Mouse (Mus musculus) cerebellum, adult 9-10 months (tissue): ENCODE measurements around the gene Ugt1a1.
A peak's percentile ranks its signal among the peaks of the same experiment; 100 is the strongest.
"Not testable (repeated sequence)": the region's sequence is repeated elsewhere in the genome, so short reads cannot be mapped to it uniquely, and the experiment has no call there.

Experiments used
- DNase-seq: peaks from one replicate; pipeline ENCODE4 v3.0.0; 2022

The Ugt1a1 gene

DNA sequence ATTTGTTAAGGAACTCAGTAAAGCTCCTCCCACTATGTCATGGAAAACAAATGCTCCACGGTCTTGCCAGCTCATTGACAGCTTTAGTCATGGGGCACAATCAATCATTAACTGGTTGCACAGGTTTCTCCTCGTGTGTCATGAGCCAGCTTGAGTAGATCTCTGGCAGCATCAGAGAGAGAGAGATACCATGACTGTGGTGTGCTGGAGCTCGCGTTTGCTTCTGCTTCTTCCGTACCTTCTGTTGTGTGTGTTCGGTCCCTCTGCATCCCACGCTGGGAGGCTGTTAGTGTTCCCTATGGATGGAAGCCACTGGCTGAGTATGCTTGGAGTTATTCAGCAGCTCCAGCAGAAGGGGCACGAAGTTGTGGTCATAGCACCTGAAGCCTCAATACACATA, at the start of gene Ugt1a1:
Gene Ugt1a1 (plus strand): TSS at position 148 of the 400 bp plus-strand sequence.
- no peak for DNase-seq

DNA sequence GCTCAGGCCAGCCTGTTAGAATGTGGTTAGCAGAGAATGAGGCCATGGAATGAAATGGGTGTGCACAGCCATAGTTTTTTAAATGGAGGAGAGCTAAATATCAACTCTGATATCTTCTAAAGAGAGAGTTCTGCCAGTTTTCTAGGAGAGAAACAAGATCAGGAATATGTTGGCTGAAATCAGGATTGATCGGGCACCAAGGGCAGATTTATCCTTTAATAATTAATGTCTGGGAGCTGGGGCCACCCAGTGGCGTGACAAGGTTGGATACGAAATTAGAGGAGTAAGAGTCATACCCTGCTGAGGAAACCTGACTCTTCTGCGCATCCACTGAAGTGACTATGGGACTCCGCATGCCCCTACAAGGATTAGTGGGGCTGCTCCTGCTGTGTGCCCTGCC, 46.0 kb upstream of the Ugt1a1 start, which contains the start of gene Ugt1a5:
Gene Ugt1a5 (plus strand): TSS at position 302 of the 400 bp plus-strand sequence.
- DNase-seq = no peak

DNA sequence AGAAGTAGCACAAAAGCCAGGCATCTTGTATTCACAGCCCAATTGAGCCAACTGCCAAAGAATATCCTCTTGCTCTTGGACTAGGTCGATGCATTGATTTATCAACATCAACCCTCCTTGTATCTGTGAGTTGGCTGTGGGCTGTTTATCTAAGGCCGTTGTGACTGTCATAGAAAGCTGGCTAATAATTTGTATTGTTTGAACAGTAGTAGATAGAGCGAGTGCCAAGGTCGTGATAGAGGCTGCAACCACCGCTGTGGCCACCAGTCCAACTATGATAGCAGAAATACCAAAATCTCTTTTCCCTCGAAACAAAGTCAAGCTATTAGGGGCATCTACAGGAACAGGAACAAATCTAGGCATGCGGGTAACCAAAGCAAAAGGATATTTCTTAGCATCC, 39.6 kb upstream of the Ugt1a1 start:
- not testable (repeated sequence) for DNase-seq

DNA sequence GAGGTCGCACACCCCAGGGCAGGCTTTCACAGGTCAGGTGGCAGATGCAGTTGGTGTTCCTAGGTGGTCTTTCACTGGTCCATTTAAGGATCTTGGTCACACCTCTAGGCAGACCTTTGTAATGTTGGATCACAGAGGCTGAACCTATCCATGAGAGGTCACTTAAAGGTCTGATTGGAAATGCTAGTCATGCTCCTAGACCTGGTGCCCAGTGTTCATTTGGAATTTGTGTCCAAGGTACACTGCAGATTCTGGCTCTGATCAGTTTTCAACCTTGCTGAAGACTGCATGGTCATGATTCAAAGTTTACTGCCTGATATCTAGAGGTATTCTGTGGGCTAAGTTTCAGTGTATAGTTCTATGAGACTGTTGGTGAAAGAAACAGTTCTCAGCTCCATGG, 32.1 kb upstream of the Ugt1a1 start:
- DNase-seq = no peak

DNA sequence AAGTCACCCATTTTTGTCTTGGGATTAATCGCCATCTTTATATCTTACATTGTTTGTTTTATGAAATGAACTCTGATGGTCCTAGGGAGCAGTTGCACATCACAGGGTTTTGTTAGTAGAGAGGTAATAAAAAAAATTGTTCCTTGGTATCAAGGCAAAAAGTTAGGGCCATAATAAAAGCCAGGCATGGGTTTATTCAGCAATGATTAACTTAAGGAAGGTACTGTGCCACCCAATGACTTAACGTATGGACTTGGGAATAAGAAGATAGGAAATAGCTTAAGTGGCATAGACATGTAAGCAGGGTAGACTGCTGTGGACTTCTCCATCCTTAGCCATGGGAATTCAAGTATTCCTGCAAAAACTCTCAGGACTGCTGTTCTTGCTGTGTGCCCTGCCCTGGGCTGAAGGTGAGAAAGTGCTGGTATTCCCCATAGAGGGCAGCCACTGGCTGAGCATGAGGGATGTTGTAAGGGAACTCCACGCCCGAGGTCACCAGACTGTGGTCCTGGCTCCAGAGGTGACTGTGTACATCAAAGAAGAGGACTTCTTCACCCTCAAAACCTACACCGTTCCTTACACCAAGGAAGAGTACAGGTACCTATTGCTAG, 25.3 kb upstream of the Ugt1a1 start:
- no peak for DNase-seq

DNA sequence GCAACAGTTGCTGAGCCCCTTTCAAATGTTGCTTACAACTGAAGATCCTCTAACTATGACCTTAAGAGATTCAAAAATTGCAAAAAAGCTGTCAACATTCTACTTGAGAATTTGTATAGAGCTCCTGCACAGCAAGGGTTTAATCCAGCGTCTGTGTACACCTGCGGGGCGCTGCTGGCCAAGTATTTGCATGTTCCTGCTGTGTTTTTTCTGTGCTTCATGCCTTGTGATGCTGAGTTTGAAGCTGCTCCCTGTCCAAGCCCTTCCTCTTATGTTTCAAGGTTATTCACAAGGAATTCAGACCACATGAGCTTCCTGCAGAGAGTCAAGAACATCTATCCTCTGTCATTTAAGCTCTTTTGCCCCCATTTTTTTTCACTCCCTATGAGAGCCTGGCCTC, 19.6 kb upstream of the Ugt1a1 start:
- DNase-seq = no peak

DNA sequence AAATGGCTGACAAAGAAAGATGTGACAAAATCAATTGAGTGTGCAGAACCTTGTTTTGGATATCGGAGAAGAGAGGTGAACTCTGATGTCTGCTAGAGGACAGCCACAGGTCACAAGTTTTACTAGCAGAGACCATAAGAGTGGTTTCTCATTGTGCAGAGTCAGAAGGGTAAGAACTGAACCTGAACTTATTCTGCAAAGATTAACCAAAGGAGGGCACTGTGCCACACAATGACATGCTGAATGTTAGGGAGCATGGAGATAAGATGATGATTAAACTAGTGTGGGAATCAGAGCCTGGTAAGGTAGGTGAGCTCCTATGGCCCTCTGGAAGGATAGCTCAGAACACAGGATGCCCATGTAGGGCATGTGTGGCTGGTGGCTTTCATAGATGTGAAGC, 16.1 kb upstream of the Ugt1a1 start:
- DNase-seq = no peak

DNA sequence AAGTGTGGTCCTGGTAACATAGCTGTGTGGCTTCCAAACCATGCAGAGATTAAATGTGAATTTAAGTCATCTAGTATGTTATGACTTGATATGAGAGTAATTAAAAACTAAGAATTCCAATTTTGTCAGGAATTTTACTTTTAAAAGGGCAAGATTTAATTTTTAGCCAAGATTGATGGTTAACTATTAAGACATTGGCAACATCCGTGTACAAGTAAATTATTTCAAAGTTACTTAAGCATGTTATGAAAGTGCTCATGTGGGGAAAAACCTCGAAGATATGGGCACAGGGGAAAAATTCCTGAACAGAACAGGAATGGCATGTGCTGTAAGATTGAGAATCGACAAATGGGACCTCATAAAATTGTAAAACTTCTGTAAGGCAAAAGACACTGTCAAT, 14.3 kb upstream of the Ugt1a1 start:
- no peak for DNase-seq

DNA sequence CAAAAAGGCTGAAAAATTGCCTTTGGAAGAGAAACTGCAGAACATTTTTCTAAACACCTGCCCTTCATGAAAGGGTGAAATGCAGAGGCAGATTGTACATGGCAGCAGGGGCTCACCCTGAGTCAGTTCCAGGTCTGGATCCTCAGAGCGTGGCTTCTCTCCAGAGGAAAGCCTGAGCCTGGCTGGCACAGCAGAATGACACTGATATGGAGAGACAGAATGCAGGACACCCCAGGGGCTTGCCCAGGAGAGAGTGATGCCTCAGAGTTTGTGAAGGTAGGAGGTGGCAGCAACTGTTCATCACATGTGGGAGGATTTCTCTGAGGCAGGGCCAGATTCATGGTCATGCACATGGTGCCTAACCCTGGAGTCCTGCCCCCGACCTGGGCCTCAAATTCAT, 11.8 kb upstream of the Ugt1a1 start:
- DNase-seq = peak; percentile 64

DNA sequence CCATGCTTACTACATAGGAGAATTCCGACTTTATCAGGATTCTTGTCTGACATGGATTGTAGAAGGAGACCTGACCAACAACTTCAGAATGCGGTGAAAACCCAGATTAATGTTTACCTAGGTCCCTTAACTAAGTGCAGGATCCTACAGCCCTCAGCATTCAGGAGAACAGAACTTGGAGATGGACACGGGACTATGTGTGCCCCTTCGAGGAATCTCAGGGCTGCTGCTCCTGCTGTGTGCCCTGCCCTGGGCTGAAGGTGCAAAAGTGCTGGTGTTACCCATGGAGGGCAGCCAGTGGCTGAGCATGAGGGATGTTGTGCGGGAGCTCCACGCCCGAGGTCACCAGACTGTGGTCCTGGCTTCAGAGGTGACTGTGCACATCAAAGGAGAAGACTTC, 11.3 kb upstream of the Ugt1a1 start, which contains the start of gene Ugt1a2:
Gene Ugt1a2 (plus strand): TSS at position 146 of the 400 bp plus-strand sequence.
- DNase-seq = no peak

DNA sequence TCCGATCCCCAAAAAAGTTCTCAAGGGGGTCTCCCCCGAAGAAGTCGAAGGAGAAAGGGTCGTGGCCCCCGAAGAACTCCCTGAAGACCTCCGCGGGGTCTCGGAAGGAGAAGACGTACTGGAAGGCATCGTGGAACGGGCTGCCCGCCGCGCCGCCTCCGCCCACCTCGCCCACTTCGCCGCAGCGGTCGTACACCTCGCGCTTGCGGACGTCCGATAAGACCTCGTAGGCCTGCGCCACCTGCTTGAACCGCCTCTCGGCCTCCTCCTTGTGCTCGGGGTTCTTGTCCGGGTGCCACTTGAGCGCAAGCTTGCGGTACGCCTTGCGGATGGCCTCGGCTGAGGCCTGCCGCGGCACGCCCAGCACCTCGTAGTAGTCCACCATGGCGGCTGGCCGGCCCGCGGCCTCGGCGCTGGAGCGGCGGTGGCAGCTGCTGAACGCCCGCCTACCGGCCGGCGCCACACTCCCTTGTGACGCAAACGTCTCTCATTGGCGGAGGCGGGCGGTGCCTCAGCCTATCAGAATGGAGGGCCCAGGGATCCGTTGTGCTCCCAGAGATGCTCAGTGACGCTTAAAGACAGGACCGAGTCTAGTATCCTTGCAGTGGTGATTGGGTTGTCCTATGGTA, 6.4 kb upstream of the Ugt1a1 start, which contains the start of gene Dnajb3:
Gene Dnajb3 (minus strand): TSS at position 489 of the 629 bp plus-strand sequence.
- peak; percentile 89 for DNase-seq

DNA sequence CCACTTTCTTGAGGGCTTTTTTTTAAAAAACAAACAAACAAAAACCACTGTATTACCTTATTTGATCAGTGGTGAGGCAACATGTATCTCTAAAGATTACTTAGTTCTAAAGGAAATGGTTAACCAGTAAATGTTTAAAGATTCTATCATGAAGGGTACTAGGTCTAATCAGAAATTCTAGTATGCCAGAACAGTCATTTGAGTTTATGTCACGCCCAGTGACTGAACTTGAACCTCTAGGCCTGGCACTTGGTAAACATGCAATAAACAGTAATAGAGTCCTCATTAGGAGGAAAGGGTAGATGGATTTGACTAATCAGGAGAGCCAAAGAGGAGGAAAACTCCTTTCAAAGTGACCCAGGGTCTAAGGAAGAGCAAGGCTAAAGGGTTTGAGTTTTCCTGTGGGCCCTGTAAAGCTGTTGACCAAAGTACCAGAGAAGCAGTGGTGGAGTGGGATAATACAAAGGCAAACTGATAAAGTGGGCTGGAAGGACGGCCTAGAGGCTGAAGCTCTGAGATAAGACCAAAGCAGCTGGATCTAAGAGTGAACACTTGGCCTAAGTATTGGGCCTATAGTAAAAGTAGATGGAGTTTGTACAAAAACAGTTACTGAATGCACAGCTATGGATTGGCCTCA, 4.8 kb upstream of the Ugt1a1 start:
- DNase-seq = no peak

DNA sequence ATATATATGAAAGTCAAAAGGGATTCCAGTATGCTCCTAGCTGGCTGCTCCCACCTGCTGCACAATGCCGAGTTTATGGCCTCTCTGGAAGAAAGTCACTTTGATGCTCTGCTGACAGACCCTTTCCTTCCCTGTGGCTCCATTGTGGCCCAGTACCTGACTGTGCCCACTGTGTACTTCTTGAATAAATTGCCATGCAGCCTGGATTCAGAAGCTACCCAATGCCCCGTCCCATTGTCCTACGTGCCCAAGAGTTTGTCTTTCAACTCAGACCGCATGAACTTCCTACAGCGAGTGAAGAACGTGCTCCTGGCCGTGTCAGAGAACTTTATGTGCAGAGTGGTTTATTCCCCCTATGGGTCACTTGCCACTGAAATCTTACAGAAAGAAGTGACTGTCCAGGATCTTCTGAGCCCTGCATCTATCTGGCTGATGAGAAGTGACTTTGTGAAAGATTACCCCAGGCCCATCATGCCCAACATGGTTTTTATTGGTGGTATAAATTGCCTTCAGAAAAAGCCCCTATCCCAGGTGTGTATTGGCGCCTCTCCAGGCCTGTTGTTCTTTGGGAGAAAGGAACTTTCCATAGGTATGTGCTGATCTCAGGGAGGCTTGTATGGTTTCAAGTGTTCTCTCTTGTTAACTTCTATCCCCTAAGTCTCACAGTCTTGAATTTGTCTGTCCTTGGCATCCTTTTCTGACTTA, 734 bp downstream of the Ugt1a1 start:
- no peak for DNase-seq

DNA sequence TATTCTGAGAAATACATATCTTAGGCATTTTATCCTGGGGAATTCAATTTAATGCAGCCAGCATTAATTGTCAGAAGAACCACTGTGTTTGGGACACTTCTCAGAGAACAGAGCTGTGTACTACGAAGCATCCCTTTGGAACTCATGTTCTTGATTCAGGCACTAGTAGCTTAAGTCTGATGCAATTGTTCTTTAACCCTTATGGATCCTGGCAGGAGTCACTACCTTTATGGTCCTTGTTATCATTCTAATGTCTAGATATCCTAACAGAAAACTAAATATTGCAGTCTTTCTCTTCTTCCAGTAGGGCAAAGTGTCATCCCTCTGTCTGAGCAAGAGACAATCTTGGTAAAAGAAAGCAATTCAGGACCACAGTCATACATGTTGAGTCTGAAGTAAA, 1.3 kb downstream of the Ugt1a1 start:
- no peak for DNase-seq

DNA sequence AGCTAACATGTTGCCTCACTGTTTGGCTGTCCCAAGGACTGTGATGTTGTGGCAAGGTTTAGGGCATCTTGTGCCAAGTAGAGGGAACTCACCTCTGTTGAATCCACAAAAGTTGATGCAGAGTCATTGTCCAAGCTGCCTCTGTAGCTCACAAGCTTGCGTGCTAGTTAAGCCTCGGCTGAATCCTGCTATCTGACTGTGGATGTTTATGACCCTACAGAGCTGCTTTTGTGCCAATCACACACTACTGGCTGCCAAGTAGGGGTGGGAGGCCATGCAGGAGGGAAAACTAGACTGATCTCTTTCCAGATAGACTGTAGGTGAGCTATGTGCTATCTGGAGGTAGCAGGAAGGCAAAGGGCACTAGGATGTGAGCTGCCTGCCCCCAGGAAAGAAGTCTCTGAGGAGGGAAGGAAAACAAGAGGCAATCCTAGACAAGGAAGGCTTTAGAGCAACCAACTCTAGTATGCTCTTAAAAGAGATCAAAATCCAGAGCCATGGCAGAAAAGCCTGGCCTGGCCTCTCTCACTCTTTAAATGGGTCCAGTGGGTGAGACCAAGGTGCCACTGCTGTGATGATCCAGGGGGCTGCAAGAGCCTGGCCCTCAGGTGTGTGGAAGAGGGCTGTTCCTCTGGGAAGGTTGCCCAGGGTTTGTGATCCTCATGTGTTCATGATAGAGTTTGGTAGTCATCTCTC, 2.2 kb downstream of the Ugt1a1 start:
- DNase-seq = no peak

DNA sequence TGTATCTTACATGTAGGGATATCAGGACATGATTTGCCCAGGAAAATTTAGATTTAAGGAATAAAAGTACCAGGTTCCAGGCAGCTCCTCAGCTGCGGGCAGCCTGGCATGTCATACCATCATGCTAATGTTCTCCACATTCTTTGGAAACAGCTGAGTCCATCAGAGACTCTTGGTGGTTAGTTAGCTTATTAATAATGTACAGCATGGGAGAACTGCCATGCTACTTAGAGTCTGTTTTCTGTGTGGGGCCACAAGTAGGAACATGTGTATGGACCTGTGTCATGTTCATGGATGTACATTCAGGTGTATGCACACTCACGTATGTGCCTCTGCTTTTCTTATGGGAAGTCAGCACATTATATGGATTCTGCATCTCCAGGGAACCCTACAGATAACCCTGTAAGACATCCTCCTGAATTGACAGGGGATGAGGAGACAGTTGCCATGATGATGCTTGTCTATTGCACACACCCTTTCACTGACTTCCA, 2.7 kb downstream of the Ugt1a1 start:
- DNase-seq = no peak

DNA sequence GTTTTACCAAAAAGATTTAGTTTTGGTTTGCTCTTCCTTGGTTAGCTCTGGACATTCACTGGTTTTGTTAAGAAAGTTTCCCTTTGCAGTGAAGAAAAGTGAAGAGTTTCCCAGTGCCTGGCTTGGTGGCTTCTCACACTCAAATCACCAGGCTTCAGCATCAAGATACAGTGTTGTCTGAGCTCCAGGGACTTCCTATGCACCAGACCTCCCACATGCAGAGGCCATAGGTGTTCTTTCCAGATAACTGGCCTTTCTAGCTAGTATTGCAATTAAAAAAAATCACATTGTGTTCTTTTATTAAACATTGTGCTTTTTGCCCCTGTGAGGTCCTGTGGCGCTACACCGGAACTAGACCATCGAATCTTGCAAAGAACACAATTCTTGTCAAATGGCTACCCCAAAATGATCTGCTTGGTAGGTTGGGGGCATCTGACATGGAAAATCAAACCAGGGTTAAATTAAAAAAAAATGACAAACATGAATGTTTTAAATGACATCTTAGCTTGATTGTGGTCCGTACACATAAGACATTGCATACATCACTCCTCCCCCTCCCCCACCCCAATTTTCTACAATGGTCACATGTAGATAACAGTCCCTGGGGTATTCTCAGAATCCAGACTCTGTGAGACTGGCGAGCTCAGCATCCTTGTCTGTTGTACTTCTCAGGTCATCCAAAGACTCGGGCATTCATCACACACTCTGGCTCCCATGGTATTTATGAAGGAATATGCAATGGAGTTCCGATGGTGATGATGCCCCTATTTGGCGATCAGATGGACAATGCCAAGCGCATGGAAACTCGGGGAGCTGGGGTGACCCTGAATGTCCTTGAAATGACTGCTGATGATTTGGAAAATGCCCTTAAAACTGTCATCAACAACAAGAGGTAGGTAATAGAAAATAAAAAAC, 4.0 kb downstream of the Ugt1a1 start:
- no peak for DNase-seq

DNA sequence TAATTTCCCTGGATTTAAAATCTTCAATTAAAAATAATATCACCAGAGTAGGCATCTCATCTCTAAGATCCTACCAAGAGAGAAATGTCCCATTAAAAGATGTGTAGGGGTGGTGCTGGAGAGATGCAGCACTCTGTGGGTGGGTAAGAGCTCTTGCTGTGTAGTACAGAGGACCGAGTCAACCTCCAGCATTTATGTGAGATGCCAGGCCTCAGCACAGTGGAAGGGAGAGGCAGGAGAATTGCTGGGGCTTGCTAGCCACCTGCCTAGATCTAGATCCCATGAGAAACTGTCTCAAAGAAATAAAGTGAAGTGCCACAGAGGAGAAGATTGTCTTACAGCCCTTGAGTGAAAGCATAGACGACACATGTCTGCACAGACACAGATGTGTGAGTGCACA, 4.8 kb downstream of the Ugt1a1 start:
- no peak for DNase-seq

DNA sequence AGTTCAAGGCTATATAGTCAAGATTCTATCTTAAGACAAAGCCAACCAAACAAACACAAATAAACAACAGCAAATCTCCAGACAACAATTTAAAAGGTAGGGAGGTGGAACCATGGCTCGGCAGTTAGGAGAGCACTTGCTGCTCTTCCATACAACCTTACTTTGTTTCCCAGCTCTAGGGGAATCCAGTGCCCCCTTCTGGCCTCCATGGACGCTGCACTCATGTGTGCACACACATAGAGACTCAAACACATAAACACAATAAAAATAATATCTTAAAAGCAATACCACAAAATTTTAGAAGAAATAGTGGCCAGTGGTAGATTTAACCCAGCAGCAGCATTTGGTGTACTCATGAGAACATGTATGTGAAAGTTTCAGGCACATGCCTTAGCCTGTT, 5.4 kb downstream of the Ugt1a1 start:
- DNase-seq = no peak

DNA sequence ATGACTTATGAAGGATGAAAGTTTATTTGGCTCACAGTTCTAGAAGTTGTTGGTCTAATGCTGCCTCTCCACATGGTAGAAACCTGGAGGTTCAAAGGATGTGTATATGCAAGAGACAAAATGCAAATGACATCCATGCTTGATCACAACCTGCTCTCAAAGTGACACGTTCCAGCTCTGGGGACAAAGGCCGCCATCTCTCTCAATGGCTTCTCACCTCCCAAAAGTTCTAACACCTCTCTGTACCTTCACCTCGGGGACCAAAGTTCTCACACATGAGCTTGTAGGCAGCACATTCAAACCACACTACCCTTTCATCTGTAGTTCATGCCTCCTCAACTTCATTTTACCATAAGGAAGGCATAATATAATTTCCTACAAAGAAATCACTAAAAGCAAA, 5.8 kb downstream of the Ugt1a1 start:
- no peak for DNase-seq

DNA sequence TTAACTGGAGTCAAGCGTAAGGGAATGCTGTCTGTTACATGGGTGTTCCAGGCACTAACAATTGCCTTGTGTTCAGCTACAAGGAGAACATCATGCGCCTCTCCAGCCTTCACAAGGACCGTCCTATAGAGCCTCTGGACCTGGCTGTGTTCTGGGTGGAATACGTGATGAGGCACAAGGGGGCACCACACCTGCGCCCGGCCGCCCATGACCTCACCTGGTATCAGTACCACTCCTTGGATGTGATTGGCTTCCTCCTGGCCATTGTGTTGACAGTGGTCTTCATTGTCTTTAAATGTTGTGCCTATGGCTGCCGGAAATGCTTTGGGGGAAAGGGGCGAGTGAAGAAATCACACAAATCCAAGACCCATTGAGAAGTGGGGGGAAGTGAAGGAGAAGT, 6.3 kb downstream of the Ugt1a1 start:
- DNase-seq = no peak

DNA sequence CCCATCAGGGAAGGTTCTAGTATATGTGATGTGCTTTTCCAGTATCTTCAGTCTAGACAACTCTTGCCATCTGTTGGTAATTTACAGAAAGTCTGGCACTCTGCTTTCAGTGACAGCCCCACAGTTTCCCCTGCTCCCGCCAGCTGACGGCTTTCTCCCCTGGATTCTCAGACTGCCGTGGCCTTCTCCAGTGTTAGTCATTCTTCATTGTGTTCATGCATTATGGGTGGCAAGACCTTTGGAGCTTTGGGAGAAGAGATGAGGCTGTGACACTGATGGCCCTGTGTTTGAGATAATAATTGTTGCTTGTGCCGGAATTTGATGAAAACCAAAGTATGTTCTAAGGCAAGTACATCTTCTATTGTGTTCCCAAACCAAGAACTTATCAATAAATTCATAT, 6.8 kb downstream of the Ugt1a1 start:
- DNase-seq = no peak
